Mouse (Mus musculus): ENCODE data around the gene Scaf8.
"Not testable (repeated sequence)": the region's sequence is repeated elsewhere in the genome, so short reads cannot be mapped to it uniquely, and the experiment has no call there.

DNA sequence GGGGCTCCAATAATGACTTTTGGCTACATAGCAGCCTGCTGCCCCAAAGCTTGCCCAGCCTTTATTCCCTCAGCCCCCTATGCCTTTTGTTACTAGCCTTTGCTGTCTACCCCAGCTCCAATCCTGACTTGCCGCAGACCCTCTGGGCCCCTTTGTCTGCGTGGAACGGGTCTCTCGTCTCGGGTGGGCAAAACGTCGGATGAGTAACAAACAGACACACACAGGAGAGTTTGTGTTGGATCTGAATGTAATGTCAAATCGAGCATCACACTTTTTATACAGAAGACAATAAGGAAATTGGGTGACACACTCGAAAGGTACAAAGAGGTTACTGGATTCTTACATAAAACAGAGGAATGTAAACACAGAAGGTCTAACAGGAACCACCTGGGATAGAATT, 36.8 kb upstream of the Scaf8 start:
- TF ChIP-seq USF1 (IDR thresholded peaks at IDR 0.05; ENCODE audit: low read depth); POLR2A (IDR thresholded peaks at IDR 0.05; ENCODE audit: insufficient read length, low read depth); POLR2AphosphoS2 (IDR thresholded peaks at IDR 0.05; ENCODE audit: insufficient read length, low read depth); MAX (IDR thresholded peaks at IDR 0.05; ENCODE audit: low read depth); E2F4 (IDR thresholded peaks at IDR 0.05; ENCODE audit: insufficient read depth); CEBPB (IDR thresholded peaks at IDR 0.05; ENCODE audit: insufficient read depth, poor library complexity, severe bottlenecking); MYOD1 (IDR thresholded peaks at IDR 0.05; ENCODE audit: control insufficient read depth in 1 of 3, insufficient read length in 2 of 3, low read depth in 2 of 3); TCF12 (IDR thresholded peaks at IDR 0.05; ENCODE audit: insufficient read depth, poor library complexity, severe bottlenecking); MYOG (IDR thresholded peaks at IDR 0.05; ENCODE audit: control insufficient read depth in 1 of 3, insufficient read depth in 1 of 3, insufficient read length in 2 of 3, low read depth in 2 of 3); REST (IDR thresholded peaks at IDR 0.05; ENCODE audit: insufficient read depth, insufficient read length); TCF3 (IDR thresholded peaks at IDR 0.05; ENCODE audit: insufficient read length, low read depth); SRF (IDR thresholded peaks at IDR 0.05; ENCODE audit: control insufficient read depth, insufficient read length, low read depth): not testable (repeated sequence)
